Mouse (Mus musculus) yolk sac, embryonic 10.5 days (tissue): ENCODE results near the gene Sync.

Experiments used
- DNase-seq: peaks from one replicate; pipeline ENCODE4 v3.0.0-alpha.2; 2017; ENCODE audit warnings: low spot score

The Sync gene

GRCm38 (mm10) chr4:129261196-129261595 lies 26.2 kb upstream of the Sync start, which contains the start of gene C77080:
C77080 (minus strand) TSS chr4:129261404.
- no peak for DNase-seq

- peak; percentile 47 for DNase-seq
These were observed 24.0 kb upstream of the Sync start for GRCm38 (mm10) chr4:129263225-129264021.

- DNase-seq: no peak
These were observed 21.2 kb upstream of the Sync start for GRCm38 (mm10) chr4:129266191-129266590.

GRCm38 (mm10) chr4:129266821-129267220 lies 20.6 kb upstream of the Sync start:
- DNase-seq: no peak

GRCm38 (mm10) chr4:129268698-129269097 lies 18.7 kb upstream of the Sync start:
- no peak for DNase-seq

- peak; percentile 90 for DNase-seq
These were observed 15.2 kb upstream of the Sync start for GRCm38 (mm10) chr4:129271991-129272755.

GRCm38 (mm10) chr4:129272756-129273046 lies 14.7 kb upstream of the Sync start:
- no peak for DNase-seq

GRCm38 (mm10) chr4:129276453-129276865 lies 11.0 kb upstream of the Sync start:
- peak; percentile 82 for DNase-seq

GRCm38 (mm10) chr4:129282786-129283185 lies 4.6 kb upstream of the Sync start:
- no peak for DNase-seq

GRCm38 (mm10) chr4:129283226-129283625 lies 4.2 kb upstream of the Sync start:
- DNase-seq: no peak

- no peak for DNase-seq
These were observed 2.7 kb upstream of the Sync start for GRCm38 (mm10) chr4:129284685-129285084.

GRCm38 (mm10) chr4:129286001-129286682 lies 1.3 kb upstream of the Sync start:
- DNase-seq: no peak

- no peak for DNase-seq
These were observed 540 bp upstream of the Sync start for GRCm38 (mm10) chr4:129286683-129287471.

GRCm38 (mm10) chr4:129288067-129288466 lies 650 bp downstream of the Sync start:
- DNase-seq: no peak

- no peak for DNase-seq
These were observed 2.3 kb downstream of the Sync start for GRCm38 (mm10) chr4:129289671-129290070.

- no peak for DNase-seq
These were observed 5.4 kb downstream of the Sync start for GRCm38 (mm10) chr4:129292831-129293230.

GRCm38 (mm10) chr4:129293702-129294101 lies 6.3 kb downstream of the Sync start:
- no peak for DNase-seq

- peak; percentile 82 for DNase-seq
These were observed 7.8 kb downstream of the Sync start for GRCm38 (mm10) chr4:129295188-129295587.

- no peak for DNase-seq
These were observed 8.6 kb downstream of the Sync start for GRCm38 (mm10) chr4:129296066-129296465.

- no peak for DNase-seq
These were observed 10.3 kb downstream of the Sync start for GRCm38 (mm10) chr4:129297724-129298123.

GRCm38 (mm10) chr4:129299121-129299520 lies 11.7 kb downstream of the Sync start:
- DNase-seq: no peak

- no peak for DNase-seq
These were observed 16.0 kb downstream of the Sync start for GRCm38 (mm10) chr4:129303401-129303800.
